Mouse (Mus musculus): ENCODE results near the gene Ankrd17. TPM values are rescaled to one million over a fixed set of nuclear protein-coding genes. Genes with fewer than 3 reads are reported as not detected.

Ankrd17 gene
- polyA plus RNA-seq, 1 experiment from 2014 or later: 79.5 TPM

DNA sequence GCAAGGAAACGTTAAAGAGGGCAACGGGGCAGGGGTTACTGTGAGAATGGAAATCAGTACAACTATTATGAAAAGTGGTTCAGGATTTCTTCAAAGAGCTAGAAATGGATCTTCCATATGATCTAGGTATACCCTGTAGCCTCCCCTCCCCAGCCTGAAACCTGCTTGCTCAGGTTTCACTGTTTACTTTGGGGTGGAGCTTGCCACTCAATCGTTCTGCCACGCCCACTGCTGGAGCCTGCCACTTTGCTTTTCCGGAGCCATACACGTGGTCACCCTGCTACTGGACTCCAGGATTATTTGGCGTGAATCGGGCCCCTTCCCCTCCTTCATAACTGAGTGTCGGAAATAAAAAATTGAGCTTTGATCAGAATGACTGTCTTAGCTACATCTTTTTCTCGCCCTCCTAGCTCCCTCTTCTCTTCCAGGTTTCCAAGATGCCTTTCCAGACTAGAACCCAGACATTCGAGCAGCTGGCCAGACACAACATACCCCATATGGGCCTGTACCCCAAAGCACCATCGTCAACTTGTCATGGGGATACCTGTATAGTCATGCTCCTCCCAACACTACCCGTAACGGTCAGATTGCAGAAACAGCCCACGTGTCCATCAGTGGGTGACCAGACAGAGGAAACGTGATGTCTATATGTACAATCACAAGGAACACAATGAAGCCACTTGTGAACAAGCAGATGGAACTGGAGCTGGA, 166.3 kb downstream of the Ankrd17 start:
- H3K27me3 ChIP-seq: peaks cover 6% of the 10 kb centered on the region
- ChIA-PET POLR2A (no interaction called here), CTCF (interaction anchor here (0.6 to 1.5 kb wide), 2 partner anchors 301 to 522 kb away, joined by 3 to 5 read pairs; no protein-coding TSS in a partner anchor)
- in situ Hi-C loops (cut with MboI; ENCODE audit: low pct_unique_long_range_greater_than_20kb): loop anchor here (5.0 to 10.0 kb wide), 6 partner anchors 297 to 655 kb away; no protein-coding TSS in a partner anchor
- no peak for TF ChIP-seq CTCF (IDR thresholded peaks at IDR 0.05)
- ATAC-seq (no peak), DNase-seq (ENCODE audit: low read depth, low spot score) (no peak)

DNA sequence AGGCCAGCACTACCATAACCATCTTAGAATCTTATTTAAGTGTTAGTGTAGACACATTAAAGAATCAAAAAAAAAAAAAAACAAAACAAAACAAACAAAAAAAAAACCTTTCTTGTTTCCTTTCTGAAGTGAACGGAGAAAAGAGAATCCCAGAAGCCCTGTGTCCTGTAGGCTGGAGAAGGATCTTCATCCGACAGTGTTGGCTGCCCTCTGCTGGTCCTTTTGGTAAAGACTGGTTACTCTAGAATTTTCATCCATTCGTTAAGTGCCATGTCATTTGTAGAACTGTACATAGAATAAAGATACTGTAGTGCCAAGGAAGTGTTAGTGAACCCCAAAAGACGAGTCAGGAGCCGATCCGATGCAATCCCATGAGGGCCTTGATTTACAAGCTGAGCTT, 171.5 kb downstream of the Ankrd17 start:
- POLR2A ChIA-PET: no interaction called here
- peak; percentile 80 for ATAC-seq

DNA sequence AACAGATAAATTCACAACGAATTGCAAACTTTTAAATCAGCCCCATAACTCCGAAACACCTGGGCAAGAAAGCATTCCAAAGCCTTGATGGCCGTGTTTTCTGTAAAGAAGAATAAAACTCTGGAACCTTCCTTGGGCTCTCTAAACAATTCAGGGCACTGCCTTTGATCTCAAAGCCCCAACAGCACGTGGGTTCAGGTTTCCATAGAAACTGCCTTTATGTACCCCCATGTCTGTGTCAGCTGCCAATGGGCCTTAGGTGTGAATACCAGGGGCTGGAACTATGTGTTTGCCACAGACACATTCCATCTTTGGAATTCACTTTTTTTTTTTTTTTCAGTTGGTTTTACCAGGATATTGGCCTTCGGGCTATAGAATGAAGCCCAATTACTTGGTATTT, 183.6 kb downstream of the Ankrd17 start:
- ATAC-seq (no peak), DNase-seq (ENCODE audit: low read depth, low spot score) (no peak)
- in situ Hi-C loops (cut with MboI; ENCODE audit: low pct_unique_long_range_greater_than_20kb): no loop called here

More for the DNA sequence above, 171.5 kb downstream of the Ankrd17 start:
- no peak for DNase-seq (ENCODE audit: low read depth, low spot score)
- in situ Hi-C loops (cut with MboI; ENCODE audit: low pct_unique_long_range_greater_than_20kb): loop anchor here (10.0 kb wide), 3 partner anchors 350 to 650 kb away; no protein-coding TSS in a partner anchor
- no peaks in the 10 kb centered on the region for H3K27me3 ChIP-seq
- CTCF ChIA-PET: no interaction called here
- TF ChIP-seq CTCF (IDR thresholded peaks at IDR 0.05): peak; percentile 82

DNA sequence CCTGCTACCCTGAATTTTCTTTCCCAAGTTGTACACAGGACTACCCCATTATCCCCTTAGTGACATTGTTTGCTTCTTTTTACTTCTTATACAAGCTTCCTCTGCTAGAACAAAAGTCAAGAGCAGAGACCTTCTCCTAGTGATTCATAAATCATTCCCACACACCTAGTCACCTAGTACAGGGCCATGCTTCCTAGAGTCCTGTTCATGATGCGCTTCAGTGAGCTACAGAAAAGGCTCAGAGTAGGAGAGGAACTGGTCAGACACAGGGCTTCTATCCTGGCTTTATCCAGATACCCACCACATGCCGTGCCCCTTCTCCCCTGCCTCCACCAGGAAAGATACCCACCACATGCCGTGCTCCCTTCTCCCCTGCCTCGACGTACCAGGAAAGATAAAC, 187.3 kb downstream of the Ankrd17 start:
- ChIA-PET CTCF (no interaction called here), POLR2A (no interaction called here)
- DNase-seq (ENCODE audit: low read depth, low spot score): no peak
- H3K27me3 ChIP-seq: no peaks in the 10 kb centered on the region
- in situ Hi-C loops (cut with MboI; ENCODE audit: low pct_unique_long_range_greater_than_20kb): no loop called here
- no peak for ATAC-seq
- TF ChIP-seq CTCF (IDR thresholded peaks at IDR 0.05): no peak

More for the DNA sequence above, 183.6 kb downstream of the Ankrd17 start:
- H3K27me3 ChIP-seq: no peaks in the 10 kb centered on the region
- POLR2A ChIA-PET: no interaction called here
- no peak for TF ChIP-seq CTCF (IDR thresholded peaks at IDR 0.05)
- CTCF ChIA-PET: interaction anchor here (0.7 kb wide), 1 partner anchor 310 kb away, joined by 3 read pairs; no protein-coding TSS in a partner anchor

DNA sequence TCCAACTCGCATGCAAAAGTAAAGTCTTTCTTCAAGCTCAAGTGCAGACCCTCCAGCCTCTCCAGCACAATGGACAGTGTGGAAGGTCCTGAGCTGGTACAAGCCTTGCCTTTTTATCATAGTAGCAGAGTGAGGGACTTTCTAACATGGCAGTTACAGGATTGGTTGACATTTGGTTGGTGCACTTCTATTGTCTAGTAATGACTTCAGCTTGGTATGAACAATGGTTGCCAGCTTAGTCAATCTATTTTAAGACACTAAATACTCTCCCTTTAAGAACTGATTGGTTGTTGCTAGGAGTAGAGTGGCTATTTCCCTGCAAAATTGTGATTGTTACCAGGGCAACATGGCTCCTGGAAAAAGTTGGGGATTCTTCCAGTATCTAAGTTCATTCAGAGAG, 188.3 kb downstream of the Ankrd17 start:
- in situ Hi-C loops (cut with MboI; ENCODE audit: low pct_unique_long_range_greater_than_20kb): no loop called here
- DNase-seq (ENCODE audit: low read depth, low spot score) (no peak), ATAC-seq (no peak)
- CTCF ChIA-PET: interaction anchor here (0.9 kb wide), 1 partner anchor 24 kb away, joined by 3 read pairs; no protein-coding TSS in a partner anchor
- H3K27me3 ChIP-seq: no peaks in the 10 kb centered on the region
- POLR2A ChIA-PET: no interaction called here
- no peak for TF ChIP-seq CTCF (IDR thresholded peaks at IDR 0.05)

Other genes starting within 250 kb of the Ankrd17 start
- 31.4 TPM for gene Cox18, start 142.6 kb downstream of the Ankrd17 start, polyA plus RNA-seq (2021)
- gene Gm9958, start 627 bp upstream of the Ankrd17 start, polyA plus RNA-seq (2021): 1.8 TPM
- not detected for gene Alb, start 94.3 kb upstream of the Ankrd17 start, polyA plus RNA-seq (2021)
- not detected for gene Afp, start 124.2 kb upstream of the Ankrd17 start, polyA plus RNA-seq (2021)
- gene Afm, start 152.4 kb upstream of the Ankrd17 start, polyA plus RNA-seq (2021): 0.14 TPM
- 0.06 TPM for gene 5830473C10Rik, start 194.5 kb upstream of the Ankrd17 start, polyA plus RNA-seq (2021)

Measured in Patski (cell line).